Mouse (Mus musculus) heart, embryonic 10.5 days (tissue): ENCODE data around the gene Zfp64. TPM values are rescaled to one million over a fixed set of nuclear protein-coding genes. Genes with fewer than 3 reads are reported as not detected.

Experiments used
- DNase-seq: peaks from one replicate; pipeline ENCODE4 v3.0.0-alpha.2; 2017; ENCODE audit warnings: low spot score
- H3K27ac ChIP-seq: fragments of 300-500 bp; sonication (generic); 2 replicates; pipeline ENCODE4 v1.5.1; 2016; ENCODE audit warnings: mild to moderate bottlenecking
- H3K27me3 ChIP-seq: fragments of 300-500 bp; sonication (generic); 2 replicates; pipeline ENCODE4 v1.6.1; 2016; ENCODE audit warnings: mild to moderate bottlenecking; ENCODE audit not compliant: poor library complexity, insufficient read depth, severe bottlenecking
- H3K36me3 ChIP-seq: fragments of 300-500 bp; sonication (generic); 2 replicates; pipeline ENCODE4 v1.6.1; 2016; ENCODE audit warnings: mild to moderate bottlenecking, moderate library complexity
- H3K4me1 ChIP-seq: fragments of 300-500 bp; sonication (generic); 2 replicates; pipeline ENCODE4 v1.6.1; 2016; ENCODE audit warnings: mild to moderate bottlenecking
- H3K4me3 ChIP-seq: fragments of 300-500 bp; sonication (generic); 2 replicates; pipeline ENCODE4 v1.5.1; 2016; ENCODE audit warnings: mild to moderate bottlenecking, moderate library complexity
- H3K9me3 ChIP-seq: fragments of 300-500 bp; sonication (generic); 2 replicates; pipeline ENCODE4 v1.6.1; 2016; ENCODE audit warnings: mild to moderate bottlenecking, moderate library complexity
- WGBS: fragments of 180-500 bp; shearing (Covaris S2); methylation state at CpG from one replicate; pipeline ENCODE4 v1.1.7; 2016; 5-methylcytosine and 5-hydroxymethylcytosine counted together
- polyA plus RNA-seq: library from polyadenylated mRNA; unstranded; fragments of >200 nt; fragmentation: Nextera tagmentation; extraction: Ambion mirVana; gene quantifications from 2 replicates; pipeline ENCODE4 v1.2.1, GENCODE M21; 2016

The Zfp64 gene
- polyA plus RNA-seq, 1 experiment from 2014 or later = 30.7 TPM

GRCm38 (mm10) chr2:168878158-168878557 lies 77.2 kb downstream of the Zfp64 start:
- Histone ChIP-seq H3K4me1 (no peaks in the 10 kb centered on the region), H3K36me3 (no peaks in the 10 kb centered on the region), H3K27me3 (no peaks in the 10 kb centered on the region), H3K27ac (no peak overlapping the region), H3K4me3 (no peak overlapping the region), H3K9me3 (no peaks in the 10 kb centered on the region)
- WGBS = 70% methylated on average over 4 of the region's 4 CpGs
- DNase-seq = no peak

DNA sequence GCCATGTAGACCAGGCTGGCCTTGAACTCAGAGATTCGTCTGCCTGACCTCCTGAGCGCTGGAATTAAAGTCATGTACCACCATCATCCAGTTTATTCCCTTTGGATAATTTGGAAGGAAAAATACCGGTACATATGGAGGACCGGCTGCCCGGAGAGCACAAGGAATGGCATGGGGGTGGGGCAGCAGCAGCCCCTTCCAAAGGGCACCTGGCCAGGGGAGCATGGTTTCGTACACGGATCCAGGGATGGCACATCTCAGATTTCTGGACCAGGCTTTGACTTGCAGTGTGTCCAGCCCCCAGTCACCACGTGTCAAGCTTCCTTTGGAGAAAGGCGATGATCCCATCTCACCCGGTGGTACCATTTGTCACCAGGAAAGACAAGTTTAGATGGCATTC lies 78.8 kb downstream of the Zfp64 start:
- no peak overlapping the region for H3K27ac ChIP-seq
- H3K4me1 ChIP-seq = peaks cover 5% of the 10 kb centered on the region
- WGBS = 87% methylated on average over 10 of the region's 10 CpGs
- no peak for DNase-seq
- H3K4me3 ChIP-seq = no peak overlapping the region
- no peaks in the 10 kb centered on the region for H3K36me3 ChIP-seq
- no peaks in the 10 kb centered on the region for H3K27me3 ChIP-seq
- no peaks in the 10 kb centered on the region for H3K9me3 ChIP-seq

GRCm38 (mm10) chr2:168874498-168874897 lies 80.9 kb downstream of the Zfp64 start:
- no peak overlapping the region for H3K4me3 ChIP-seq
- DNase-seq = no peak
- H3K4me1 ChIP-seq = peaks cover 5% of the 10 kb centered on the region
- no peaks in the 10 kb centered on the region for H3K36me3 ChIP-seq
- no peaks in the 10 kb centered on the region for H3K27me3 ChIP-seq
- no peaks in the 10 kb centered on the region for H3K9me3 ChIP-seq
- WGBS = 91% methylated on average over 6 of the region's 6 CpGs
- no peak overlapping the region for H3K27ac ChIP-seq

- 54% methylated on average over 22 of the region's 22 CpGs for WGBS
- DNase-seq = no peak
- Histone ChIP-seq H3K9me3 (no peaks in the 10 kb centered on the region), H3K4me1 (peaks cover 5% of the 10 kb centered on the region), H3K27ac (no peak overlapping the region), H3K4me3 (peak overlapping the region; percentile 18; the same call in 1 of the 2 replicates), H3K27me3 (no peaks in the 10 kb centered on the region), H3K36me3 (no peaks in the 10 kb centered on the region)
Observed at GRCm38 (mm10) chr2:168871767-168872511, 83.4 kb downstream of the Zfp64 start.

GRCm38 (mm10) chr2:168870480-168870879 lies 84.9 kb downstream of the Zfp64 start:
- H3K36me3 ChIP-seq = no peaks in the 10 kb centered on the region
- H3K4me3 ChIP-seq = no peak overlapping the region
- 51% methylated on average over 4 of the region's 4 CpGs for WGBS
- H3K27ac ChIP-seq = no peak overlapping the region
- peaks cover 10% of the 10 kb centered on the region for H3K4me1 ChIP-seq
- no peak for DNase-seq
- no peaks in the 10 kb centered on the region for H3K27me3 ChIP-seq
- H3K9me3 ChIP-seq = no peaks in the 10 kb centered on the region

DNA sequence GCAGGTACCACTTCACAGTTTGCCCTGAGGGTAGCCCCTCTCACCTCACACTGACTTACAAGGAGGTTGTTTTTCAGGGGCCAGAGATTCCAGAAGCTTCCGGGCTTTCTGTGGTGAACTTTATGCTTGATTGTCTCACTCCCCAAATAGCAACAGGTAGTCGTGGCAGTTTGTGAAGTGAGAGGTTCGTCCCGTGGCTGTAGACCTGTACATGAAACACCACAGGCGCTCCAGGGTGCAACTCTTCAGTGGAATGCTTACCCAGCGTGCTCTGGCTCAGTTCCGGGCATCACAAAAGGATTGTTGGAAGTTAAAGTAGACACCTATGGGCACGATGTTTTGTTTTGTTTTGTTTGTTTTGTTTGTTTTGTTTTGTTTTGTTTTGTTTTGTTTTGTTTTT lies 88.4 kb downstream of the Zfp64 start:
- H3K27ac ChIP-seq = no peak overlapping the region
- no peak overlapping the region for H3K4me3 ChIP-seq
- no peaks in the 10 kb centered on the region for H3K9me3 ChIP-seq
- no peaks in the 10 kb centered on the region for H3K27me3 ChIP-seq
- peaks cover 5% of the 10 kb centered on the region; the same call in 1 of the 2 replicates for H3K4me1 ChIP-seq
- WGBS = 73% methylated on average over 8 of the region's 8 CpGs
- H3K36me3 ChIP-seq = no peaks in the 10 kb centered on the region
- no peak for DNase-seq

GRCm38 (mm10) chr2:168866436-168866835 lies 89.0 kb downstream of the Zfp64 start:
- H3K27me3 ChIP-seq = no peaks in the 10 kb centered on the region
- no peak overlapping the region for H3K4me3 ChIP-seq
- no peak overlapping the region for H3K27ac ChIP-seq
- no peaks in the 10 kb centered on the region for H3K36me3 ChIP-seq
- 0 out of 2 replicates have a peak, but pooled peaks cover 5% of the 10 kb centered on the region for H3K4me1 ChIP-seq
- DNase-seq = no peak
- H3K9me3 ChIP-seq = no peaks in the 10 kb centered on the region
- WGBS = 69% methylated on average over 10 of the region's 10 CpGs

DNA sequence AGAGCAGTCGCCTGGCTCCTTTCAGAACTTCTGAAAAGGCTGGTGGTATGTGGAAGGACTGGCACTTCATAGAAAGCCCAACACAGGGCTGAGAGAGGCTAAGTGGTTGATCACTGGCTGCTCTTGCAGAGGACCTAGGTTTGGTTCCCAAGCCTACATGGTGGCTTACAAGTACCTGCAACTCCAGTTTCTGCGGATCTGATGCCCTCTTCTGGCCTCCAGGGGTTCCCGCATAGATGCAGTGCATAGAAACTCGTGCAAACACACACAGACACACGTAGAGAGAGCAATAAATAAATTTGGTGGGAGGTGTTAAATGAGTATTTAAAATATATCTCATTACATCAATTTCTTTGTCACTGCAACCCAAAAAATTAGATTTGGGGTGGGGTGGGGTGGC lies 90.5 kb downstream of the Zfp64 start:
- Histone ChIP-seq H3K9me3 (no peaks in the 10 kb centered on the region), H3K4me3 (no peak overlapping the region)
- WGBS = 80% methylated on average over 5 of the region's 5 CpGs

GRCm38 (mm10) chr2:168862694-168863093 lies 92.7 kb downstream of the Zfp64 start:
- Histone ChIP-seq H3K27me3 (no peaks in the 10 kb centered on the region), H3K4me1 (peaks cover 17% of the 10 kb centered on the region), H3K36me3 (no peaks in the 10 kb centered on the region), H3K27ac (no peak overlapping the region), H3K4me3 (no peak overlapping the region), H3K9me3 (no peaks in the 10 kb centered on the region)
- 23% methylated on average over 4 of the region's 4 CpGs for WGBS
- DNase-seq = no peak

More for the DNA sequence above, 90.5 kb downstream of the Zfp64 start:
- no peaks in the 10 kb centered on the region for H3K27me3 ChIP-seq
- no peaks in the 10 kb centered on the region for H3K36me3 ChIP-seq
- no peak overlapping the region for H3K27ac ChIP-seq
- DNase-seq = no peak
- H3K4me1 ChIP-seq = peaks cover 13% of the 10 kb centered on the region

- H3K9me3 ChIP-seq = no peaks in the 10 kb centered on the region
- 69% methylated on average over 24 of the region's 24 CpGs for WGBS
- no peak overlapping the region for H3K4me3 ChIP-seq
- H3K27ac ChIP-seq = no peak overlapping the region
- no peak for DNase-seq
- H3K4me1 ChIP-seq = peaks cover 12% of the 10 kb centered on the region
- no peaks in the 10 kb centered on the region for H3K36me3 ChIP-seq
- no peaks in the 10 kb centered on the region for H3K27me3 ChIP-seq
Observed at GRCm38 (mm10) chr2:168860922-168861740, 94.3 kb downstream of the Zfp64 start.

- Histone ChIP-seq H3K36me3 (no peaks in the 10 kb centered on the region), H3K27ac (peak overlapping the region; percentile 42; the same call in 1 of the 2 replicates), H3K4me3 (no peak overlapping the region), H3K4me1 (peaks cover 15% of the 10 kb centered on the region), H3K9me3 (no peaks in the 10 kb centered on the region), H3K27me3 (0 out of 2 replicates have a peak, but pooled peaks cover 3% of the 10 kb centered on the region)
- 38% methylated on average over 16 of the region's 16 CpGs for WGBS
- no peak for DNase-seq
Observed at GRCm38 (mm10) chr2:168860032-168860691, 95.2 kb downstream of the Zfp64 start.

GRCm38 (mm10) chr2:168856638-168857037 lies 98.7 kb downstream of the Zfp64 start:
- H3K4me1 ChIP-seq = peaks cover 15% of the 10 kb centered on the region
- H3K27me3 ChIP-seq = 0 out of 2 replicates have a peak, but pooled peaks cover 3% of the 10 kb centered on the region
- no peak overlapping the region for H3K4me3 ChIP-seq
- DNase-seq = no peak
- no peaks in the 10 kb centered on the region for H3K36me3 ChIP-seq
- H3K9me3 ChIP-seq = no peaks in the 10 kb centered on the region
- 55% methylated on average over 7 of the region's 7 CpGs for WGBS
- H3K27ac ChIP-seq = no peak overlapping the region

DNA sequence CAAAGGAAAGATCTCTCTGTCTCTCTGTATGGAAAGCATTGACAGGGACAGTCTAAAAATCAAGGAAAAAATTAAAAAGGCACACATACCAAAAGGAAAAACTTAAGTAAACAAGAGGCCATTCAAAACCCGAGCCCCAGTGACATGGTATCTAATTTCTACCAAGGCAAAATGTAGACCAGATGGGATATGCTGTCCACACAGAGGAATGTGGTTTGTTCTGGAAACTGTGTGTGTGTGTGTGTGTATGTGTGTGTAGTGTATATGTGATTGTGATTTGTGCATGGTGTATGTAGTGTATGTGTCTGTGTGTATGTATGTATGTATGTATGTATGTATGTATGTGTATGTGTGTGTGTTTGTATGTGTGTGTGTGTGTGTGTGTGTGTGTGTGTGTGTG lies 100.6 kb downstream of the Zfp64 start:
- no peak overlapping the region for H3K4me3 ChIP-seq
- WGBS = 62% methylated on average over 1 of the region's 1 CpGs
- peaks cover 5% of the 10 kb centered on the region; the same call in 1 of the 2 replicates for H3K4me1 ChIP-seq
- no peak for DNase-seq
- H3K36me3 ChIP-seq = no peaks in the 10 kb centered on the region
- no peak overlapping the region for H3K27ac ChIP-seq
- H3K27me3 ChIP-seq = 0 out of 2 replicates have a peak, but pooled peaks cover 3% of the 10 kb centered on the region
- H3K9me3 ChIP-seq = no peaks in the 10 kb centered on the region
